Mouse (Mus musculus) heart, postnatal 0 days (tissue): ENCODE results near the gene Akap8l. TPM values are rescaled to one million over a fixed set of nuclear protein-coding genes. Genes with fewer than 3 reads are reported as not detected.
A peak's percentile ranks its signal among the peaks of the same experiment; 100 is the strongest.

Experiments used
- ATAC-seq: fragments of 200-750 bp; cut with Nextera tagmentation; 2 replicates; pipeline ENCODE4 v1.8.0; 2017; ENCODE audit warnings: low read depth, moderate number of reproducible peaks, moderate library complexity; ENCODE audit not compliant: insufficient read depth
- DNase-seq: peaks from one replicate; pipeline ENCODE4 v3.0.0-alpha.2; 2016; ENCODE audit warnings: low spot score
- H3K27ac ChIP-seq: fragments of 300-500 bp; sonication (generic); 2 replicates; pipeline ENCODE4 v1.5.1; 2014; ENCODE audit warnings: low read depth, mild to moderate bottlenecking
- H3K27me3 ChIP-seq: fragments of 300-500 bp; sonication (generic); 2 replicates; pipeline ENCODE4 v1.6.1; 2014; ENCODE audit warnings: low read length, mixed read lengths; ENCODE audit not compliant: control insufficient read depth, insufficient read depth
- H3K36me3 ChIP-seq: fragments of 300-500 bp; sonication (generic); replicated peaks from 2 replicates; pipeline ENCODE4 v1.6.1; 2014; ENCODE audit warnings: low read length, mixed read lengths; ENCODE audit not compliant: control insufficient read depth, insufficient read depth
- H3K4me1 ChIP-seq: fragments of 300-500 bp; sonication (generic); 2 replicates; pipeline ENCODE4 v1.6.1; 2014; ENCODE audit warnings: antibody characterized with exemption; ENCODE audit not compliant: control insufficient read depth, insufficient read depth
- H3K4me2 ChIP-seq: fragments of 300-500 bp; sonication (generic); 2 replicates; pipeline ENCODE4 v1.6.1; 2014; ENCODE audit warnings: low read depth, mild to moderate bottlenecking, low read length, moderate library complexity
- H3K4me3 ChIP-seq: fragments of 300-500 bp; sonication (generic); 2 replicates; pipeline ENCODE4 v1.5.1; 2014; ENCODE audit warnings: low read depth, low read length
- H3K9ac ChIP-seq: fragments of 300-500 bp; sonication (generic); replicated peaks from 2 replicates; pipeline ENCODE4 v1.6.1; 2014; ENCODE audit warnings: low read depth, low read length, mixed read lengths
- H3K9me3 ChIP-seq: fragments of 300-500 bp; sonication (generic); replicated peaks from 2 replicates; pipeline ENCODE4 v1.6.1; 2016; ENCODE audit warnings: low read length; ENCODE audit not compliant: control insufficient read depth
- CTCF ChIP-seq: IDR thresholded peaks from 2 replicates; pipeline ENCODE4 v1.5.1; 2016; ENCODE audit warnings: antibody characterized with exemption, control low read depth, low read depth
- EP300 ChIP-seq: IDR thresholded peaks from 2 replicates; pipeline ENCODE4 v1.6.1; 2016; ENCODE audit warnings: antibody characterized with exemption, low read depth
- WGBS: fragments of 180-500 bp; shearing (Covaris S2); extraction: QIAGEN DNeasy Blood & Tissue Kit; methylation state at CpG from one replicate; pipeline ENCODE4 v1.1.7; 2014; 5-methylcytosine and 5-hydroxymethylcytosine counted together
- polyA plus RNA-seq: library from polyadenylated mRNA; unstranded; fragments of >200 nt; fragmentation: Nextera tagmentation; extraction: Ambion mirVana; gene quantifications from 2 replicates; pipeline ENCODE4 v1.2.1, GENCODE M21; 2015
- total RNA-seq: library from RNA; depleted of rRNA; stranded (reverse); fragments of >200 nt; gene quantifications from 2 replicates; pipeline ENCODE4 v1.2.3, GENCODE M21; 2014; ENCODE audit warnings: low replicate concordance; rRNA removed

Akap8l gene
- total RNA-seq (38.5 and 80.6 TPM in 2 replicates), polyA plus RNA-seq (66.4 and 70.8 TPM in 2 replicates)

DNA sequence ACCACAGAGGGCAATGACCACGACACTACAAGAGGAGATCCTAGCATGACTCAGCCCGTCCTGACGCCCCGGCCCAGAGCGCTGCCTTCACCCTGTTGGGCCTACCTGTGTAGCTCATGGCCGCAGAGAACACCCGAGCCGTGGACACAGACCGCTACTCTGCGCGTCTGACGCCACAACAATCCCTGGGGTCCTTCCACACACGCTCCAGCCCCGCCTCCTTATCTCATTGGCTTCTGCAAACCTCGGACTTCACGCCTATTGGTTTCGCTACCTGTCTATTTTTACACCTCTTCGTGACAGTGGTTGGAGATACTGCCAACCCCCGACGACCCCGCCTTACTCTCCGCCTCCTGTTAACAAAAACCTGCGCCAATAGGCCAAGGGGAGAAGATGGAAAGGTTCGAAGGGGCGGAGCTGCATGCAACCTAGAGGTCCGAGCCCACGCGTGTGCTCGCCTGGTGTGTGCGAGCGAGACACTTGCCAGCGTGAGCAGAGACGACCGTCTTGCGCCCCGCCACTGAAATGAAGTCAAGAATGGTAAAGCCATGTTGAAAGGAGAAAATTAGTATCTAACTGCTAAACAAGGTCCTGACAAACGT, at the start of gene Akap8l:
TSS of gene Akap8l (minus strand) at position 226 of the 602 bp plus-strand sequence.
- WGBS = under 1% methylated on average over 36 of the region's 37 CpGs
- no peaks in the 10 kb centered on the region for H3K9me3 ChIP-seq
- TF ChIP-seq CTCF (no peak), EP300 (peak; percentile 65; the same call in 1 of the 2 replicates)

GRCm38 (mm10) chr17:32396266-32396665, 45.9 kb upstream of the Akap8l start:
- Histone ChIP-seq H3K4me2 (peak overlapping the region; percentile 49), H3K9me3 (no peaks in the 10 kb centered on the region), H3K27me3 (peaks cover 66% of the 10 kb centered on the region), H3K27ac (no peak overlapping the region), H3K9ac (no peak overlapping the region), H3K4me3 (peak overlapping the region; percentile 29), H3K4me1 (no peaks in the 10 kb centered on the region), H3K36me3 (no peaks in the 10 kb centered on the region)
- TF ChIP-seq EP300 (no peak), CTCF (no peak)
- 15% methylated on average over 37 of the region's 37 CpGs for WGBS
- ATAC-seq = peak; percentile 43; the same call in 1 of the 2 replicates
- no peak for DNase-seq

More for the DNA sequence above, at the start of gene Akap8l:
- ATAC-seq (peak; percentile 97), DNase-seq (peak; percentile 99)
- H3K9ac ChIP-seq = peak within 1 kb of the TSS; percentile 78
- no peaks in the 10 kb centered on the region for H3K27me3 ChIP-seq
- peak within 1 kb of the TSS; percentile 90 for H3K27ac ChIP-seq
- peaks cover 20% of the 10 kb centered on the region; the same call in 1 of the 2 replicates for H3K4me1 ChIP-seq
- H3K4me2 ChIP-seq = peak within 1 kb of the TSS; percentile 80
- H3K4me3 ChIP-seq = peak within 1 kb of the TSS; percentile 71
- H3K36me3 ChIP-seq = peaks cover 15% of the 10 kb centered on the region

DNA sequence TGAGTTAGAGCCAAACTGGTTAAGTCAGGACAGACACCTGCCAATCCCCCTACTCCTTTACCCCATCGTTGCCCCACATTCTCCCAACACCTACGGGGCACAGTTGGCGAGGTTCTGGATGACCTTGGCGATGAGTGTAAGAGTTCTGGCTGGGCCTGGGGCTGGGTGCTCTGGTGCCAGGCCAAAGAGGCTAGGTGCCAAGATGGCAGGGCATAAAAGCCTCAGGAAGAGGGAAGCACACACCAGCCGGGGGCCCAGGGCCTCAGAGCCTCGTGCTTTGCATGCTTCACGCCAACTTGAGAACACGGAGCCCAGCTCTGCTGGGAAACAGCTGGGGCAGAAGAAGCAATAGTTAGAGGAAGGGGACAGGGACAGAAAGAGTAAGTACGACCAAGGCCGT, 43.5 kb upstream of the Akap8l start:
- DNase-seq (no peak), ATAC-seq (no peak)
- no peak overlapping the region for H3K4me3 ChIP-seq
- no peak overlapping the region for H3K4me2 ChIP-seq
- 84% methylated on average over 10 of the region's 10 CpGs for WGBS
- no peak overlapping the region for H3K9ac ChIP-seq
- TF ChIP-seq EP300 (no peak), CTCF (no peak)
- H3K27ac ChIP-seq = no peak overlapping the region
- H3K9me3 ChIP-seq = no peaks in the 10 kb centered on the region
- no peaks in the 10 kb centered on the region for H3K36me3 ChIP-seq
- no peaks in the 10 kb centered on the region for H3K4me1 ChIP-seq
- peaks cover 65% of the 10 kb centered on the region for H3K27me3 ChIP-seq

GRCm38 (mm10) chr17:32389101-32389659, 38.8 kb upstream of the Akap8l start, which contains the start of gene Wiz:
Wiz (minus strand) TSS chr17:32389439.
- peak within 1 kb of the TSS; percentile 89 for H3K27ac ChIP-seq
- peak within 1 kb of the TSS; percentile 85 for H3K4me3 ChIP-seq
- H3K4me2 ChIP-seq = peak within 1 kb of the TSS; percentile 99
- ATAC-seq (peak; percentile 92), DNase-seq (peak; percentile 83)
- H3K27me3 ChIP-seq = peaks cover 21% of the 10 kb centered on the region; the same call in 1 of the 2 replicates
- TF ChIP-seq EP300 (0 out of 2 replicates have a peak, but pooled peaks have one; percentile 71), CTCF (no peak)
- peak within 1 kb of the TSS; percentile 79 for H3K9ac ChIP-seq
- no peaks in the 10 kb centered on the region for H3K9me3 ChIP-seq
- H3K36me3 ChIP-seq = peaks cover 8% of the 10 kb centered on the region; the same call in 1 of the 2 replicates
- WGBS = under 1% methylated on average over 29 of the region's 44 CpGs
- peaks cover 11% of the 10 kb centered on the region; the same call in 1 of the 2 replicates for H3K4me1 ChIP-seq

GRCm38 (mm10) chr17:32388370-32389100, 38.1 kb upstream of the Akap8l start:
- H3K9ac ChIP-seq = peak overlapping the region; percentile 79
- WGBS = 1% methylated on average over 26 of the region's 39 CpGs
- peaks cover 11% of the 10 kb centered on the region; the same call in 1 of the 2 replicates for H3K4me1 ChIP-seq
- H3K27ac ChIP-seq = peak overlapping the region; percentile 89
- no peaks in the 10 kb centered on the region for H3K9me3 ChIP-seq
- DNase-seq (no peak), ATAC-seq (peak; percentile 28)
- TF ChIP-seq EP300 = no peak
- H3K36me3 ChIP-seq = peaks cover 8% of the 10 kb centered on the region; the same call in 1 of the 2 replicates
- peaks cover 21% of the 10 kb centered on the region; the same call in 1 of the 2 replicates for H3K27me3 ChIP-seq
- H3K4me2 ChIP-seq = peak overlapping the region; percentile 99
- peak overlapping the region; percentile 85 for H3K4me3 ChIP-seq
